Mouse (Mus musculus) myocyte (in vitro differentiated cells): ENCODE data around the gene Car14.

Experiments
- CEBPB ChIP-seq: IDR thresholded peaks from 2 replicates; pipeline ENCODE4 v1.6.1; 2011; ENCODE audit warnings: mild to moderate bottlenecking, moderate library complexity; ENCODE audit not compliant: poor library complexity, insufficient read depth, severe bottlenecking
- POLR2A ChIP-seq: IDR thresholded peaks from one replicate; pipeline ENCODE4 v1.6.1; 2011; ENCODE audit warnings: low read depth, mild to moderate bottlenecking, control low read depth, moderate library complexity; ENCODE audit not compliant: insufficient read length
- REST ChIP-seq: IDR thresholded peaks from one replicate; pipeline ENCODE4 v1.6.1; 2011; ENCODE audit warnings: mild to moderate bottlenecking, control low read depth, moderate library complexity; ENCODE audit not compliant: insufficient read depth, insufficient read length
- SRF ChIP-seq: IDR thresholded peaks from one replicate; pipeline ENCODE4 v1.6.1; 2011; ENCODE audit warnings: low read depth; ENCODE audit not compliant: control insufficient read depth, insufficient read length
- TCF12 ChIP-seq: IDR thresholded peaks from one replicate; pipeline ENCODE4 v1.6.1; 2011; ENCODE audit warnings: mild to moderate bottlenecking, control low read depth; ENCODE audit not compliant: poor library complexity, insufficient read depth, severe bottlenecking
- TCF3 ChIP-seq: IDR thresholded peaks from one replicate; pipeline ENCODE4 v1.6.1; 2011; ENCODE audit warnings: low read depth, control low read depth; ENCODE audit not compliant: insufficient read length

DNA sequence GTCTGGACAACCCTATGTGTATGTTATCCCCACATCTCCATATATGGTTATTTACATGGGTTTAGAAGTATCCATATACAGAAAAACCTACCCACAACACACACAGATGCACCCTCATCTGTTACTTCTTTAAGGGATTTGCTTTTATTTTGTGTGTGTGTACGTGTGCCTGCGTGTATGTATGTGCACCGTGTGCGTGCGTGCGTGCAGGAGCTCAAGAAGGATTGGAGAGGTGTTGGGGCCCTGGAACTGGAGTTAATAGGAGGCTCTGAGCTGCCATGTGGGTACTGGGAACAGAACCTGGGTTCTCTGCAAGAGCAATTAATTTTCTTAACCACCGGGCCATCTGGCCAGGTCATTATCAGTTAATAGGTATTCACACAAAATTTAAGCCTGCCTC, 32.4 kb downstream of the Car14 start:
- TF ChIP-seq SRF (no peak), REST (no peak), TCF3 (no peak), POLR2A (no peak), TCF12 (no peak), CEBPB (no peak)
